Mouse (Mus musculus) brown adipose tissue, adult 24 weeks (tissue): Measurements from ENCODE around the gene Rabep1. TPM values are rescaled to one million over a fixed set of nuclear protein-coding genes. Genes with fewer than 3 reads are reported as not detected.
"Not testable (repeated sequence)": the region's sequence is repeated elsewhere in the genome, so short reads cannot be mapped to it uniquely, and the experiment has no call there.

Experiments used
- H3K27ac ChIP-seq: fragments of 200-500 bp; replicated peaks from 2 replicates; pipeline ENCODE4 v1.5.1; 2012; ENCODE audit warnings: low read depth, mild to moderate bottlenecking, low read length
- H3K4me1 ChIP-seq: fragments of 200-500 bp; 2 replicates; pipeline ENCODE4 v1.6.1; 2012; ENCODE audit warnings: low read length, mixed read lengths; ENCODE audit not compliant: control insufficient read depth, insufficient read depth, insufficient read length
- H3K4me3 ChIP-seq: fragments of 200-500 bp; 2 replicates; pipeline ENCODE4 v1.5.1; 2012; ENCODE audit warnings: low read depth, mild to moderate bottlenecking, low read length, moderate library complexity; ENCODE audit not compliant: insufficient read depth
- polyA plus RNA-seq: library from polyadenylated mRNA; stranded (reverse); fragments of >200 nt; gene quantifications from 2 replicates; pipeline ENCODE4 v1.2.4, GENCODE M21; 2012; ENCODE audit not compliant: missing spikeins, insufficient read depth, insufficient read length

The Rabep1 gene
- polyA plus RNA-seq, 1 experiment: 22.8 TPM

DNA sequence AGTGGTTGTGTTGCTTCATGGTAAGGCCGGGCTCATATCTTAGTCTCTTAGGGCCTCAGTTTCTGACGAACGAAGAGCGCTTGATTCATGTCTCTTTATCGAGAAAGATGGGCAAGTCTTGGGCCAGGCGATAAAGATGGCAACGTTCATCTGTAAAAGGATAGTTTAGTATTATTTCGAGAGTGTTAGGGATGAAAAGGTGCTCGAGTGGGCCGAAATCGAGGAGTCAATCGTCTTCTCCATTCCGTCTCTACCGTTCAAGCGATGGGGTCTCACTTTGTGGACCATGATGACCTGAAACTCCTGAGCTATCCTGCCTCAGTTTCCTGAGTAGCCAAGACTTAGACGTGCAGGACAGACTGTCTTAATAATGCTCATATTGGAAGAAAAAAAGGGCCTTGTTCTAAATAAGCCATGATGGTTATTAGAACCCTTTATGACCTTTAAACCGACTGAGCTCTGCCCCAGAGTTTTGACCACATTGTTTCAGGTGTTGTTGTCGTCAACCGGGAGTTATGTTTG is 940 bp downstream of the Rabep1 start:
- H3K27ac ChIP-seq: peak overlapping the region; percentile 65
- H3K4me3 ChIP-seq: peak overlapping the region; percentile 77
- peaks cover 6% of the 10 kb centered on the region; the same call in 1 of the 2 replicates for H3K4me1 ChIP-seq

DNA sequence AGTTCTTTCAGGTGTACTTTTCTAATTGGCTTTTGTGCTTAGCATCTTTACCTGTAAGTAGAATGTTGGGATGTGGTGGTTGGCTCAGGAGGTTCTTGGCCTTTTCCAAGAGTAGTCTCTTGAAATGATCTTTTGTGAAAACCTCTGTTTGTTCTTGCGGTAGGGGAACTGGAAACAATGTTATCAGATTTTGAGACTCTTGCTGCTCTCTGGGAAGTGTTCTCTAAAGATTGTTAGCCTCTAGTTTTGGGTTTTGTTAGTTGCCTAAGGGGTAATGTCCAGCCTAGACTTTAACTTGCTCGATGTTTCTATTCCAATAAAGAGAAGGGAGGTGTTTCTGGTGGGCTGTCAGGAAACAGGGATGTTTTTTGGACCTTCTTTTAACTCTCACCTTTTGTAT is 1.5 kb downstream of the Rabep1 start:
- peak overlapping the region; percentile 77 for H3K4me3 ChIP-seq
- H3K27ac ChIP-seq: peak overlapping the region; percentile 65
- H3K4me1 ChIP-seq: peaks cover 6% of the 10 kb centered on the region; the same call in 1 of the 2 replicates

DNA sequence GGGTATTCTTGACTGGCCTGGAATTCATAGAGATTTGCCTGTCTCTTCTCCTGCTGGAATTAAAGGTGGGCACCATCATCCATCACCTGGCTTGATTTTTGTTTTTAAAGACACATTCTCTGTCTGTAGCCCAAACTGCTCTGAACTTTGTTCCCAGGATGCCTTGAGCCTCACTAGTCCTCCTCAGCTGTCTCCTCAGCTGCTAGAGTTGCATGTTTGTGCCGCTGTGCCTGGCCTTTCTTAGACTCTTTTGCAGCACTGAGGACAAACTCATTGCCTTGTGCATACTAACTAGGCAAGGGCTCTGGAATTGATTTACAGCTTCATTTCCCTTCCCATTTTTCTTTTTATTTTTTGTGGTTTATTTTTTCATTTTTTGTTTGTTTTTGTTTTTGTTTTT is 15.8 kb downstream of the Rabep1 start:
- Histone ChIP-seq H3K4me3 (no peak overlapping the region), H3K4me1 (no peaks in the 10 kb centered on the region), H3K27ac (no peak overlapping the region)

DNA sequence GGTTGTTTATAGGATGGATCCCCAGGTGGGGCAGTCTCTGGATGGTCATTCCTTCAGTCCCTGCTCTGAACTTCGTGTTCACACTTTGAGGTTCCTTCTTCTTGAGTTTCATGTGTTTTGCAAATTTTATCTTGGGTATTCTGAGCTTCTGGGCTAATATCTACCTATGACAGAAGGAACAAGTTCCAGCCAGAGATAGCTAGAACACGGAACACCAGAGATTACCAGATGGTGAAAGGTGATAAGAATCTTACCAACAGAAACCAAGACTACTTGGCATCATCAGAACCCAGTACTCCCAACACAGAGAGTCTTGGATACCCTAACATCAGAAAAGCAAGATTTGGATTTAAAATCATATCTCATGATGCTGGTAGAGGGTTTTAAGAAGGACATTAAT is 18.6 kb downstream of the Rabep1 start:
- not testable (repeated sequence) for H3K4me3 ChIP-seq, H3K27ac ChIP-seq, H3K4me1 ChIP-seq

DNA sequence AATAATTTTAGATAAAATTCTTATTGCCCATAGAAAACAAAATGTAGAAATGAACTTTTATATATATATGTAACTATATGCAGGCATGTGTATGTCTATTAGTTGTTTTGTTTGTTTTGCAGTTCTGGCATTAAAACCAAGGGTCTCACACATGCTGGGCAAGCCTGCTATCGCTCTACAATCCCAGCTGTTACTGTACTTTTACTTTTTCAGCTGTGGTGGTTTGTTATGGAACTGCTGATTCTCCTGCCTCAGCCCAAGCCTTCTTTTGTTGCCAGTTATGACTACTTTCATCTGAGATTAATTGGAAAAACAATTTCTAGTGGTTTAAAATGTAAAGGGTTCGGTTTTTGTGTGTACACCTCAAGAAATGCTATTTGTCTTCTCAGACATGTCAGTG is 20.6 kb downstream of the Rabep1 start:
- Histone ChIP-seq H3K27ac (no peak overlapping the region), H3K4me1 (peaks cover 6% of the 10 kb centered on the region; the same call in 1 of the 2 replicates), H3K4me3 (no peak overlapping the region)

DNA sequence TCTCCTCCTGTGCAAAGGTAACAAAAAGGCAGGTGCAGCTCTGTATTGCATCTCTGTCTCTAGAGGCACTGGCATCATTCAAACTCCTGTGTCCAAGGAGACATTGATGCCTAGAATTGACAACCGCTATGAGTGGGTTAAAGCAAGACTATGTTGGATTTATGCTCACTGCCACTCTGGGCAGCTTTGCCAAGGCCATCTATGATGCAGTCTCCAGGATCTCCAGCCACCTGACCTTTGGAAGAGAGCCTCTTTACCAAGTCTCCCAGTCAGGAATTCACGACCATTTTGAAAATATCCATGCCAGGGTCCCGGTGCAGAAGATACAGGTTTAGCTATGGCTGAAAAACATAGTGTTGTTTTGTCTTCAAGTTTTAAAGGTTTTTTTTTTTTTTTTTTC is 24.7 kb downstream of the Rabep1 start:
- Histone ChIP-seq H3K4me3 (no peak overlapping the region), H3K4me1 (peaks cover 19% of the 10 kb centered on the region), H3K27ac (no peak overlapping the region)

DNA sequence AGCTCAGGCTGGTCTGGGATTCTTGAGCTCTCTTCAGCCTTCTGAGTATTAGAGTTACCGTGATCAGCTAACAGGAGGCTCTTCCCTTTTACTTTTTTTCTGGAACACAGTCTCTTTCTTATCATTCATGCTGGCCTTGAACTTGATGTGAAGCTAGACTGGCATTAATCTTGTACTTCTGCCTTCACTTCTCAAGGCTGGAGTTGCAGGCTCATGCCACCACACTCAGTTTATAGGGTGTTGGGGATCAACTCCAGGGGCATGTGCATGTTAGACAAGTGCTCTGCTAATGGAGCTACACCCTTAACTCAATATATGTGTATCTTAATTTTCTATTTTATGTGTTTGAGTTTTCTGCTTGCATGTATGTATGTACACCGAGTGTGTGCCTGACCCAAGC is 25.2 kb downstream of the Rabep1 start:
- Histone ChIP-seq H3K27ac (no peak overlapping the region), H3K4me1 (peaks cover 19% of the 10 kb centered on the region), H3K4me3 (no peak overlapping the region)

DNA sequence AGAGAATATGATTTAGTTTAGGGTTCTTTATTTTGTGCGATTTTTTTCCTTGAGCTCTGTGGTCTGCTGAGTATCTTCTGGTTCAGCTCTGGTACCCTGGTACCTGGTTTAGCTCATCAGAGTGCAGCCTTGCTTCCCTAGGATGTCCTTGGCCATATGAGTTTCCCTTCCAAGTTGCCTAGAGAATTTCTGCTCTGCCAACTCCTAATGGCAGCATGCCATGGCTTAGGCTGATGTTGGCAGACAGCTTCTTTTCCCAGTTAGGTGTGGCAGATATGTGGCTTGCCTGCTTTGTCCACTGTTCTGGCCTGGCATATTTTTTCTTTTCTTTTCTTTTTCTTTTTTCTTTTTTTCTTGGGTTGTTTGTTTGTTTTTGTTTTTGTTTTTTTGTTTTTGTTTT is 25.8 kb downstream of the Rabep1 start:
- peaks cover 19% of the 10 kb centered on the region for H3K4me1 ChIP-seq
- no peak overlapping the region for H3K27ac ChIP-seq
- H3K4me3 ChIP-seq: no peak overlapping the region

DNA sequence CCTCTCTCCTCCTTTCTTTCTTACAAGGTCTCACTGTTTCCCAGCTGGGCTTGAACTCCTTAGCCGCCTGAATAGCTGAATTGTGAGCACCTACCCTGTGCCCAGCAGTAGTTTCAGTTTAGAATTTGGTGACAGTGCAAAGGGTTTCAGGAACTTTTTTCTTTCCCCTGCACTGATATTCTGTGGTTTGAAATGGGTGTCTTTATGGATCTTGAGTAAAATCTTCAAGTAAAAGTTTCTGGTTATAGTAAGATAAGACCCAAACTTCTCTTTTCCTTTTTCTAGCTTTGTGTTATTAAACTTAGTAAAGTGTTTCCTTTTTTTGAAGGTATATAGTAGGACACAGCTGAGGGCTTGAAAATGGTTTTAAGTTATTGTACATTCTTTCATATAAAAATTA is 26.5 kb downstream of the Rabep1 start:
- no peak overlapping the region for H3K27ac ChIP-seq
- H3K4me3 ChIP-seq: no peak overlapping the region
- H3K4me1 ChIP-seq: peaks cover 19% of the 10 kb centered on the region

DNA sequence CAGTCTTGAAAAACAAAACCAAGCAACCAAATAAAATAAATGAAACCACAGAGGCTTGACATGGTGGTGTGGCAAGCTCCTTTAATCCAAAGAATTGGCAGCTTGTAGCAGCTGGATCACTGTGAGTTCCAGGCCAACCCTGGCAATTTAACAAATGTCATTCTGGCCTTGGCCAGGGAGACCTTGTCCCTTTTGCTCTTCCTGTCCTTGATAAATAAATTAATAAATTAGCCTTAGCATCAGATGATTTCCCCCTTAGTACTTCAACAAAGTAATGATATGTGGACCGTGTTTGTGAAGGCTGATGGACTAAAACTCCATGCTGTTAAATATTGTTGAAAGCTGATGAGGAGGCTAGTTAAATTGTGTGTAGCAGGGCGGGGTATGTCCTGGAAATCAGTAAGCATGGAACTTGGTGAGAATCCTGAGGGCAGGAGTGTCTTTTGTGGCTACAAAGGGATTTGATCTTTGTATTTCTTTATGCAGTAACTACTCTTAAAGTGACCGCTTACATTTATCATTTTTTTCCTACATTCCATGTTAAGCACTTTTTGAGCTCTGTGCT is 27.3 kb downstream of the Rabep1 start:
- Histone ChIP-seq H3K27ac (no peak overlapping the region), H3K4me3 (no peak overlapping the region), H3K4me1 (peaks cover 19% of the 10 kb centered on the region)

DNA sequence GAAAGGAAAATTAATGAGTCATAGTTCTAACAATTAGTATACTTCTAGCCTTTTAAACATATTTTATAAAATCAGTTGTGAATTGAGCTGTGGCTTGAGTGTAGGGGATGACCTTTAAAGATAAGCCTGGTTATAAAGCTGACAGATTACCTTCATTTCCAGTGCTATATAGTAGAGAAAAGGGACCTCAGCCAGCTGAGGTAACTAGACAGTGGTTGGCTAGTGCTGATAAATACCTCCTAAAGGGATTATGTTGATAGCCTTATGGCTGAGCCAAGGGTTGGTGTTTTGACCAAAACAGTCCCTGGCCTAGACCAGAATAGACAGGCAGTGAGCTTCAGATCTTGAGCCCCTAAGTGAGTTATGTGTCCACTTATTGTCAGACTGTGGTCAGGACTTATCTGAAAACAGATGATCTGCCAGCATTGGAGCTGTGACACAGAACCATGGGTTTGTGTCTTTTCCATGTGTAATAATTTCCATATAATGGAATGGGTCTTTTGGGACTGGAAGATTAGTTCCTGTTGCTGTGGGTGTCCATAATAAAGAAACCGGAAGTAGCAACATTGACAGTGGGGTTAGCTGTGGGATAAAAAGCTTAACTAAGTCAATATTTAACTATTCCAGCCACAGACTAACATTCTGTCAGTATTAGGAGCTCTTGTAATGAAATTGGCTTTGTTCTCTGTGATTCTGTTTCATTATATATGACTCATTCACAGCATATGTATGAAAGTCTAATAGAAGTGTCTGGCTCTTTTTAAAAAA is 29.5 kb downstream of the Rabep1 start:
- Histone ChIP-seq H3K27ac (peak overlapping the region; percentile 51), H3K4me1 (peaks cover 17% of the 10 kb centered on the region), H3K4me3 (no peak overlapping the region)

DNA sequence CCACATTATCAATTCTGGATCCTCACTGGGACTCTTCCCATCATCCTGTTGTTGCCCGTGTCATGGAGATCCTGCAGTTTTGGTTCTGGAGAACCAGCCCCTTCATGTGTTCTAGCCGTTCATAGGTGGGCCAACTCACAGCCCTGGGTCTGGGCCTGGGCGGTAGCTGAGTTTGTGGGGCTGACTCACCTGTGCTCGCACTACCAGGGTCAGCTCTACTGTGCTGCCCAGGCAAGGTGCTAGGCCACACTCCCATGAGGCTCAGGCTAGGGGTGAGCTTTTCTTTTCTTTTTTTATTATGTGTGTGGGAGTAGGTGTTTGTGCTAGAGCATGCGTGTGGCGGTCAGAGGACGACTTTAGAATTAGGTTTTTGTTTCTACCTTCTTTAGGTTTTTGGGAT is 33.1 kb downstream of the Rabep1 start:
- Histone ChIP-seq H3K4me3 (no peak overlapping the region), H3K4me1 (peaks cover 4% of the 10 kb centered on the region; the same call in 1 of the 2 replicates), H3K27ac (no peak overlapping the region)

DNA sequence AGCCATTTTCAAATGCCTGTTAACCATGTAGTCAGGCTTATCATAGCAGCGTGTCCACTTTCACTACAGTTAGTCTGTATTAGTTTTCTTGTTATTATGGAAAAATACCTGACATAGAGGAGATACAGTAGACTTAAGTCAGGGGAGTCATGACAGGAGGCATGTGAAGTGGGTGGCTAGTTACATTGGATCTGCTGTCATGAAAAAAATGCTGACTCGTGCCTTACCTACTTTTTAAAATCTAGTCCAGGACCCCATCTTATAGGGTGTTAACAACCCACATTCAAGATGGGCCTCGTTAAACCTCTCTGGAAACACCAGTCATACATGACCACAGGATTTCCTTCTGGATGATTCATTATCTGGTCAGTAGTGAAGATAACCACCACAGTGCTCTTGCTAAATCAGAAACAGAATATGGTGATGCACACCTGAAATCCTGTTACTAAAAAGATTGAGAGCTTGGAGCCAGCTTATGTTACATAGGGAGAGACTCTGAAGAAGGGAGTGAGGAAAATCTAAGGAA is 38.4 kb downstream of the Rabep1 start:
- Histone ChIP-seq H3K27ac (no peak overlapping the region), H3K4me1 (no peaks in the 10 kb centered on the region), H3K4me3 (no peak overlapping the region)

DNA sequence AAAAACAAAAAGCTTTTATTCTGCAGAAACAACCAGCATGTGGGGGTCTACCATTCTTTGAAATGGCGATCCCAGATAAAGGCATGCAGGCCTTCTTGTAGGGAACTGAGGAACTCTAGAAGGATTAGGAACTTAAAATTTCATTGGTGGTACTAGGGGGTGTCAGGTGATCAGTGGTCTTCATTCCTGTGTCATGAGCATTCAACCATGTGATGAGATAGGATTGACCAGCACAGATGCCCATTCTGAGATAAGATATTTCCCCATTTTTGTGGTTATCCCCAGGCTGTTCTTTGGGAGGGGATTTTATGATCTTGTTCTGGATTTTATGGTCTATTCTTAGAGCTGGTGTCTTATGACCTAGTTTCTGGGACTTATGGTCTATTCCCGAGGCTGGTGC is 46.1 kb downstream of the Rabep1 start:
- Histone ChIP-seq H3K4me1 (no peaks in the 10 kb centered on the region), H3K4me3 (no peak overlapping the region), H3K27ac (no peak overlapping the region)

DNA sequence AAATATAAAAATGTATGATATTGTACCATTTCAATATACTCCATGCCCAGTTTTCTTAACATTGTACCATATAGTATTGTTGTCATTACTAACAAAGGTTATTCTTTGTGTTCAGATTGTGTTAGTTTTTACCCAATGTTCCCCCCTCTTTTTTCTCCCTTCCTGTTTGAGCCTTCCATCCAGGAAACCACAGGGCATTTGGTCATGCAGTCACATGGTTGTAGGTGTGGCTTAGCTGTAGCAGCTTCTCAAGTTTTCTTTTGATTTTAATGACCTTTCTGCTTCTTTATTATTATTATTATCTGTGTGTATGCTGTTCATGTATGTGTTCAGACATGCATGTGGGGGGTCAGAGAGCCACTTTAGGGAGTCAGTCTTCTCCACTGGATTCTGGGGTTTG is 47.0 kb downstream of the Rabep1 start:
- H3K4me1 ChIP-seq: no peaks in the 10 kb centered on the region
- H3K27ac ChIP-seq: no peak overlapping the region
- H3K4me3 ChIP-seq: no peak overlapping the region

DNA sequence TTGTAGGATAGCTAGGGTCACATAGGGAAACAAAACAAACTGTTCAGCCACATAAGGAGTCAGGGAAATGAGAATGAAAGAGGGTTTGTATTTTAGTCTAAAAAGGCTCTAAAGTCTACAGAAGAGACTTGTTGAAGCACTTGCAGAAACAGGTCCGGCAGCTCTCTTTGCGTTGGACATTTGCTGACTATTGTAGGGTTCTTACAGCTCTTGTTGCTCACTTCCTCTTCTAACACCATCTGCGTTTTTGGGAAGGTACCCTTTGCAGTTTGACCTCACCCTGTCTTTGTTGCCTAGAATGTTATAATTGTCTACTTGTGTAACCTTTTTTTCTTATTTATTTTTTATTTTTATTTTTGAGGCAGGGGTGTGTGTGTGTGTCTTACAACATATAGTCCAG is 53.1 kb downstream of the Rabep1 start:
- Histone ChIP-seq H3K4me1 (no peaks in the 10 kb centered on the region), H3K27ac (no peak overlapping the region), H3K4me3 (no peak overlapping the region)
